Mouse (Mus musculus) urinary bladder, adult 2 months (tissue): ENCODE data around the gene Prrg2. TPM values are rescaled to one million over a fixed set of nuclear protein-coding genes. Genes with fewer than 3 reads are reported as not detected.

Experiments used
- DNase-seq: peaks from one replicate; pipeline ENCODE4 v3.0.0; 2022; ENCODE audit warnings: low spot score
- polyA plus RNA-seq: library from polyadenylated mRNA; depleted of rRNA; stranded (reverse); fragments of >200 nt; gene quantifications from 2 replicates; pipeline ENCODE4 v1.2.3, GENCODE M21; 2012

The Prrg2 gene
- polyA plus RNA-seq, 1 experiment: 46.5 TPM

- no peak for DNase-seq
These were observed 27.9 kb upstream of the Prrg2 start for GRCm38 (mm10) chr7:45090251-45090977.

GRCm38 (mm10) chr7:45088597-45088996, 26.1 kb upstream of the Prrg2 start:
- no peak for DNase-seq

GRCm38 (mm10) chr7:45086084-45086483, 23.6 kb upstream of the Prrg2 start:
- DNase-seq: no peak

GRCm38 (mm10) chr7:45083300-45083890, 20.9 kb upstream of the Prrg2 start:
- DNase-seq: no peak

- no peak for DNase-seq
These were observed 20.2 kb upstream of the Prrg2 start for GRCm38 (mm10) chr7:45082401-45083299.

GRCm38 (mm10) chr7:45081016-45081415, 18.5 kb upstream of the Prrg2 start:
- DNase-seq: no peak

GRCm38 (mm10) chr7:45079856-45080255, 17.4 kb upstream of the Prrg2 start:
- DNase-seq: peak; percentile 79

- peak; percentile 51 for DNase-seq
These were observed 16.0 kb upstream of the Prrg2 start for GRCm38 (mm10) chr7:45078513-45078912.

- no peak for DNase-seq
These were observed 15.4 kb upstream of the Prrg2 start for GRCm38 (mm10) chr7:45077829-45078228.

- DNase-seq: no peak
These were observed 14.8 kb upstream of the Prrg2 start for GRCm38 (mm10) chr7:45077322-45077721.

- DNase-seq: no peak
These were observed 14.0 kb upstream of the Prrg2 start for GRCm38 (mm10) chr7:45076501-45076900.

GRCm38 (mm10) chr7:45075405-45075804, 12.9 kb upstream of the Prrg2 start:
- DNase-seq: no peak

GRCm38 (mm10) chr7:45073949-45074348, 11.5 kb upstream of the Prrg2 start:
- no peak for DNase-seq

GRCm38 (mm10) chr7:45073171-45073707, 10.8 kb upstream of the Prrg2 start:
- DNase-seq: no peak

- no peak for DNase-seq
These were observed 9.8 kb upstream of the Prrg2 start for GRCm38 (mm10) chr7:45072230-45072629.

GRCm38 (mm10) chr7:45069671-45070070, 7.2 kb upstream of the Prrg2 start:
- DNase-seq: no peak

GRCm38 (mm10) chr7:45068000-45068318, 5.5 kb upstream of the Prrg2 start:
- DNase-seq: no peak

- DNase-seq: no peak
These were observed 4.9 kb upstream of the Prrg2 start for GRCm38 (mm10) chr7:45067190-45067999.

GRCm38 (mm10) chr7:45061532-45062075, 873 bp downstream of the Prrg2 start:
- DNase-seq: peak; percentile 56

- no peak for DNase-seq
These were observed 1.8 kb downstream of the Prrg2 start for GRCm38 (mm10) chr7:45060632-45061122.
